Mouse (Mus musculus) intestine, postnatal 0 days (tissue): ENCODE measurements around the gene Zfp687. TPM values are rescaled to one million over a fixed set of nuclear protein-coding genes. Genes with fewer than 3 reads are reported as not detected.

ENCODE experiments used
- ATAC-seq: fragments of 200-750 bp; cut with Nextera tagmentation; 2 replicates; pipeline ENCODE4 v1.8.0; 2017; ENCODE audit warnings: mild to moderate bottlenecking, moderate TSS enrichment, moderate library complexity
- H3K27ac ChIP-seq: fragments of 300-500 bp; sonication (generic); 2 replicates; pipeline ENCODE4 v1.5.1; 2014; ENCODE audit warnings: mild to moderate bottlenecking, low read depth, low read length, moderate library complexity
- H3K27me3 ChIP-seq: fragments of 300-500 bp; sonication (generic); replicated peaks from 2 replicates; pipeline ENCODE4 v1.6.1; 2014; ENCODE audit warnings: low read length, mixed read lengths; ENCODE audit not compliant: control insufficient read depth, insufficient read depth
- H3K36me3 ChIP-seq: fragments of 300-500 bp; sonication (generic); 2 replicates; pipeline ENCODE4 v1.6.1; 2014; ENCODE audit warnings: mild to moderate bottlenecking, moderate library complexity; ENCODE audit not compliant: control insufficient read depth, insufficient read depth
- H3K4me1 ChIP-seq: fragments of 300-500 bp; sonication (generic); replicated peaks from 2 replicates; pipeline ENCODE4 v1.6.1; 2014; ENCODE audit warnings: antibody characterized with exemption, low read length, mixed read lengths; ENCODE audit not compliant: control insufficient read depth, insufficient read depth
- H3K4me2 ChIP-seq: fragments of 300-500 bp; sonication (generic); replicated peaks from 2 replicates; pipeline ENCODE4 v1.6.1; 2014; ENCODE audit warnings: low read depth, mild to moderate bottlenecking, moderate library complexity
- H3K4me3 ChIP-seq: fragments of 300-500 bp; sonication (generic); 2 replicates; pipeline ENCODE4 v1.5.1; 2014; ENCODE audit warnings: low read depth, low read length
- H3K9ac ChIP-seq: fragments of 300-500 bp; sonication (generic); 2 replicates; pipeline ENCODE4 v1.6.1; 2014; ENCODE audit warnings: mild to moderate bottlenecking, low read depth, low read length
- H3K9me3 ChIP-seq: fragments of 300-500 bp; sonication (generic); 2 replicates; pipeline ENCODE4 v1.6.1; 2016; ENCODE audit warnings: mixed run types; ENCODE audit not compliant: control insufficient read depth
- CTCF ChIP-seq: sonication (generic); IDR thresholded peaks from 2 replicates; pipeline ENCODE4 v1.5.1; 2016; ENCODE audit warnings: low read depth, mild to moderate bottlenecking, control low read depth, antibody characterized with exemption, moderate library complexity
- WGBS: fragments of 180-500 bp; shearing (Covaris S2); extraction: QIAGEN DNeasy Blood & Tissue Kit; methylation state at CpG from one replicate; pipeline ENCODE4 v1.1.7; 2014; 5-methylcytosine and 5-hydroxymethylcytosine counted together
- polyA plus RNA-seq: library from polyadenylated mRNA; unstranded; fragments of >200 nt; fragmentation: Nextera tagmentation; extraction: Ambion mirVana; gene quantifications from 2 replicates; pipeline ENCODE4 v1.2.1, GENCODE M21; 2015

Gene Zfp687
- 8.7 and 9.7 TPM in 2 replicates for polyA plus RNA-seq

- no peak for TF ChIP-seq CTCF
- Histone ChIP-seq H3K4me1 (peaks cover 4% of the 10 kb centered on the region; the same call in 1 of the 2 replicates), H3K27me3 (no peaks in the 10 kb centered on the region), H3K4me2 (peak within 1 kb of the TSS; percentile 89), H3K27ac (peak within 1 kb of the TSS; percentile 96), H3K9me3 (no peaks in the 10 kb centered on the region), H3K9ac (peak within 1 kb of the TSS; percentile 88), H3K4me3 (peak within 1 kb of the TSS; percentile 90), H3K36me3 (peaks cover 16% of the 10 kb centered on the region)
- ATAC-seq = peak; percentile 98
- under 1% methylated on average over 26 of the region's 37 CpGs for WGBS
These were observed at the start of gene Zfp687 for GRCm38 (mm10) chr3:95015337-95015872. Zfp687 (minus strand) TSS chr3:95015448.

- H3K4me3 ChIP-seq = no peak overlapping the region
- no peak overlapping the region for H3K27ac ChIP-seq
- H3K9me3 ChIP-seq = no peaks in the 10 kb centered on the region
- 96% methylated on average over 4 of the region's 4 CpGs for WGBS
- no peak for TF ChIP-seq CTCF
- H3K9ac ChIP-seq = no peak overlapping the region
- ATAC-seq = no peak
- no peaks in the 10 kb centered on the region for H3K27me3 ChIP-seq
- H3K4me1 ChIP-seq = no peaks in the 10 kb centered on the region
- peaks cover 88% of the 10 kb centered on the region for H3K36me3 ChIP-seq
- H3K4me2 ChIP-seq = no peak overlapping the region
These were observed 48.5 kb upstream of the Zfp687 start for GRCm38 (mm10) chr3:95063741-95064140.

- H3K9me3 ChIP-seq = no peaks in the 10 kb centered on the region
- no peaks in the 10 kb centered on the region for H3K4me1 ChIP-seq
- no peak overlapping the region for H3K27ac ChIP-seq
- no peak overlapping the region for H3K9ac ChIP-seq
- ATAC-seq = no peak
- H3K27me3 ChIP-seq = no peaks in the 10 kb centered on the region
- WGBS = 81% methylated on average over 8 of the region's 8 CpGs
- H3K4me2 ChIP-seq = no peak overlapping the region
- TF ChIP-seq CTCF = no peak
- no peak overlapping the region for H3K4me3 ChIP-seq
- peaks cover 52% of the 10 kb centered on the region for H3K36me3 ChIP-seq
These were observed 42.8 kb upstream of the Zfp687 start for GRCm38 (mm10) chr3:95058078-95058477.

GRCm38 (mm10) chr3:95056275-95056674, 41.0 kb upstream of the Zfp687 start:
- Histone ChIP-seq H3K27me3 (no peaks in the 10 kb centered on the region), H3K4me2 (no peak overlapping the region), H3K27ac (no peak overlapping the region), H3K9me3 (no peaks in the 10 kb centered on the region), H3K4me1 (no peaks in the 10 kb centered on the region), H3K4me3 (no peak overlapping the region), H3K9ac (no peak overlapping the region), H3K36me3 (peaks cover 36% of the 10 kb centered on the region)
- 72% methylated on average over 7 of the region's 7 CpGs for WGBS
- ATAC-seq = no peak
- TF ChIP-seq CTCF = no peak

- Histone ChIP-seq H3K27ac (no peak overlapping the region), H3K4me2 (no peak overlapping the region), H3K9me3 (no peaks in the 10 kb centered on the region), H3K4me1 (no peaks in the 10 kb centered on the region), H3K9ac (no peak overlapping the region), H3K27me3 (no peaks in the 10 kb centered on the region), H3K36me3 (peaks cover 20% of the 10 kb centered on the region), H3K4me3 (no peak overlapping the region)
- WGBS = 20% methylated on average over 10 of the region's 10 CpGs
- TF ChIP-seq CTCF = no peak
- ATAC-seq = no peak
These were observed 39.4 kb upstream of the Zfp687 start for GRCm38 (mm10) chr3:95054481-95055260.

- H3K4me1 ChIP-seq = no peaks in the 10 kb centered on the region
- ATAC-seq = no peak
- TF ChIP-seq CTCF = peak; percentile 85
- no peak overlapping the region for H3K27ac ChIP-seq
- 37% methylated on average over 3 of the region's 3 CpGs for WGBS
- H3K36me3 ChIP-seq = peaks cover 11% of the 10 kb centered on the region
- H3K4me2 ChIP-seq = no peak overlapping the region
- H3K9me3 ChIP-seq = no peaks in the 10 kb centered on the region
- no peak overlapping the region for H3K9ac ChIP-seq
- no peak overlapping the region for H3K4me3 ChIP-seq
- no peaks in the 10 kb centered on the region for H3K27me3 ChIP-seq
These were observed 38.5 kb upstream of the Zfp687 start for GRCm38 (mm10) chr3:95053701-95054100.
